Mouse (Mus musculus): ENCODE results near the gene Gse1.

GRCm38 (mm10) chr8:120569939-120570715, 341.9 kb downstream of the Gse1 start:
- 0 out of 2 replicates have a peak, but pooled peaks have one; percentile 11 for TF ChIP-seq EP300 (IDR thresholded peaks at IDR 0.05; ENCODE audit: insufficient read depth, low read depth, low read length)
- TF ChIP-seq POLR2A (IDR thresholded peaks at IDR 0.05; ENCODE audit: insufficient read depth, low read depth, low read length), result no peak

Data from heart, adult 2 months (tissue).